Mouse (Mus musculus) lung, adult 2 months (tissue): ENCODE measurements at regions not wholly inside any gene's neighbourhood (a gene's known extent, or its start where the extent isn't known, plus 50 kb on each side); places are given as distances from the start of the nearest gene placed in this dataset.

Experiments
- CTCF ChIP-seq: fragments of 200-500 bp; IDR thresholded peaks from 2 replicates; pipeline ENCODE4 v1.5.1; 2011; ENCODE audit warnings: mild to moderate bottlenecking, low read length, control low read depth; ENCODE audit not compliant: insufficient read depth
- POLR2A ChIP-seq: fragments of 200-500 bp; IDR thresholded peaks from 2 replicates; pipeline ENCODE4 v1.6.1; 2011; ENCODE audit warnings: low read depth, mild to moderate bottlenecking, control low read depth, low read length, borderline replicate concordance; ENCODE audit errors: extremely low read depth

DNA sequence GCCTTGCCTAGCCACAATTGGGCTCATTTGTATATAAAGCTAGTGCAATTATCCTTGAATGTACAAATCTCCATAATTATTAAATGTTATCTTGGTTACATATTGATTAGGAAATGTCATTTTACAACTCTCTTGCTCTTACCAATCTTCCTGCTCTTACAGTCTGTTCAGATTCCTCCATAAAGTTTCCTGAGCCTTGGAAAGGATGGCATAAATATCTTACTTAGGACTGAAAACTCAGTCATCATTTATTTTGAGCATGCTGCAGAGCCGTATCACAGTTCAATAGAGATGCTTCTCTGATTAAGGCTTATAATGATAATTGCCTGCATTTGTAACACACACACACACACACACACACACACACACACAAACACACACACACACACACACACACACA, 151.4 kb upstream of the Rprm start:
- no peak for TF ChIP-seq CTCF
- no peak for TF ChIP-seq POLR2A
